Mouse (Mus musculus) kidney, embryonic 15.5 days (tissue): Measurements from ENCODE around the gene R3hdml. TPM values are rescaled to one million over a fixed set of nuclear protein-coding genes. Genes with fewer than 3 reads are reported as not detected.

Experiments used
- ATAC-seq: fragments of 200-750 bp; cut with Nextera tagmentation; replicated peaks from 2 replicates; pipeline ENCODE4 v1.8.0; 2017; ENCODE audit warnings: moderate TSS enrichment; ENCODE audit not compliant: low FRiP score
- H3K27ac ChIP-seq: fragments of 300-500 bp; sonication (generic); 2 replicates; pipeline ENCODE4 v1.5.1; 2015; ENCODE audit warnings: mild to moderate bottlenecking, inconsistent platforms
- H3K27me3 ChIP-seq: fragments of 300-500 bp; sonication (generic); 2 replicates; pipeline ENCODE4 v1.6.1; 2015; ENCODE audit warnings: inconsistent platforms
- H3K36me3 ChIP-seq: fragments of 300-500 bp; sonication (generic); 2 replicates; pipeline ENCODE4 v1.6.1; 2015; ENCODE audit warnings: inconsistent platforms
- H3K4me1 ChIP-seq: fragments of 300-500 bp; sonication (generic); 2 replicates; pipeline ENCODE4 v1.6.1; 2015; ENCODE audit warnings: inconsistent platforms
- H3K4me2 ChIP-seq: fragments of 300-500 bp; sonication (generic); 2 replicates; pipeline ENCODE4 v1.6.1; 2015; ENCODE audit warnings: moderate library complexity, mild to moderate bottlenecking, inconsistent platforms
- H3K4me3 ChIP-seq: fragments of 300-500 bp; sonication (generic); replicated peaks from 2 replicates; pipeline ENCODE4 v1.5.1; 2015; ENCODE audit warnings: mild to moderate bottlenecking, inconsistent platforms
- H3K9ac ChIP-seq: fragments of 300-500 bp; sonication (generic); 2 replicates; pipeline ENCODE4 v1.6.1; 2015; ENCODE audit warnings: mild to moderate bottlenecking, inconsistent platforms
- H3K9me3 ChIP-seq: fragments of 300-500 bp; sonication (generic); replicated peaks from 2 replicates; pipeline ENCODE4 v1.6.1; 2016; ENCODE audit warnings: inconsistent platforms
- WGBS: fragments of 180-500 bp; shearing (Covaris S2); methylation state at CpG from one replicate; pipeline ENCODE4 v1.1.7; 2015; ENCODE audit warnings: mixed read lengths; 5-methylcytosine and 5-hydroxymethylcytosine counted together
- polyA plus RNA-seq: library from polyadenylated mRNA; unstranded; fragments of >200 nt; fragmentation: Nextera tagmentation; extraction: Ambion mirVana; gene quantifications from 2 replicates; pipeline ENCODE4 v1.2.1, GENCODE M21; 2015

R3hdml gene
- polyA plus RNA-seq, 1 experiment from 2014 or later: 34.9 TPM

- Histone ChIP-seq H3K27me3 (peaks cover 8% of the 10 kb centered on the region; the same call in 1 of the 2 replicates), H3K4me3 (no peak overlapping the region), H3K36me3 (no peaks in the 10 kb centered on the region), H3K9me3 (no peaks in the 10 kb centered on the region), H3K9ac (no peak overlapping the region), H3K4me2 (no peak overlapping the region), H3K4me1 (no peaks in the 10 kb centered on the region), H3K27ac (no peak overlapping the region)
- WGBS: 88% methylated on average over 7 of the region's 7 CpGs
- ATAC-seq: no peak
Observed at GRCm38 (mm10) chr2:163525761-163526243, 33.7 kb downstream of the R3hdml start.

GRCm38 (mm10) chr2:163527497-163527896 lies 35.4 kb downstream of the R3hdml start:
- no peak overlapping the region for H3K4me2 ChIP-seq
- no peaks in the 10 kb centered on the region for H3K36me3 ChIP-seq
- WGBS: 90% methylated on average over 2 of the region's 2 CpGs
- H3K9ac ChIP-seq: no peak overlapping the region
- H3K27ac ChIP-seq: no peak overlapping the region
- no peak for ATAC-seq
- no peaks in the 10 kb centered on the region for H3K9me3 ChIP-seq
- no peaks in the 10 kb centered on the region for H3K4me1 ChIP-seq
- H3K4me3 ChIP-seq: no peak overlapping the region
- peaks cover 11% of the 10 kb centered on the region; the same call in 1 of the 2 replicates for H3K27me3 ChIP-seq

GRCm38 (mm10) chr2:163530418-163530817 lies 38.3 kb downstream of the R3hdml start:
- no peak overlapping the region for H3K4me3 ChIP-seq
- H3K9me3 ChIP-seq: no peaks in the 10 kb centered on the region; the same call in 1 of the 2 replicates
- H3K4me2 ChIP-seq: no peak overlapping the region
- H3K4me1 ChIP-seq: peaks cover 5% of the 10 kb centered on the region; the same call in 1 of the 2 replicates
- ATAC-seq: no peak
- WGBS: 34% methylated on average over 8 of the region's 8 CpGs
- peaks cover 21% of the 10 kb centered on the region; the same call in 1 of the 2 replicates for H3K27me3 ChIP-seq
- H3K9ac ChIP-seq: no peak overlapping the region
- no peak overlapping the region for H3K27ac ChIP-seq
- H3K36me3 ChIP-seq: no peaks in the 10 kb centered on the region

GRCm38 (mm10) chr2:163531917-163532316 lies 39.8 kb downstream of the R3hdml start:
- H3K27me3 ChIP-seq: peaks cover 28% of the 10 kb centered on the region
- 0 out of 2 replicates have a peak, but pooled peaks have one; percentile 19 for ATAC-seq
- WGBS: 10% methylated on average over 9 of the region's 9 CpGs
- no peaks in the 10 kb centered on the region; the same call in 1 of the 2 replicates for H3K9me3 ChIP-seq
- H3K27ac ChIP-seq: no peak overlapping the region
- no peaks in the 10 kb centered on the region for H3K36me3 ChIP-seq
- no peak overlapping the region for H3K4me2 ChIP-seq
- peaks cover 7% of the 10 kb centered on the region; the same call in 1 of the 2 replicates for H3K4me1 ChIP-seq
- H3K4me3 ChIP-seq: no peak overlapping the region
- H3K9ac ChIP-seq: no peak overlapping the region

GRCm38 (mm10) chr2:163533226-163533625 lies 41.1 kb downstream of the R3hdml start:
- 77% methylated on average over 9 of the region's 9 CpGs for WGBS

GRCm38 (mm10) chr2:163534958-163535524 lies 42.9 kb downstream of the R3hdml start:
- H3K4me3 ChIP-seq: peak overlapping the region; percentile 37
- peaks cover 7% of the 10 kb centered on the region; the same call in 1 of the 2 replicates for H3K4me1 ChIP-seq
- ATAC-seq: peak; percentile 92
- H3K9me3 ChIP-seq: no peaks in the 10 kb centered on the region; the same call in 1 of the 2 replicates
- WGBS: 6% methylated on average over 22 of the region's 22 CpGs
- peak overlapping the region; percentile 70 for H3K4me2 ChIP-seq
- peaks cover 29% of the 10 kb centered on the region for H3K27me3 ChIP-seq
- peak overlapping the region; percentile 67 for H3K27ac ChIP-seq
- H3K36me3 ChIP-seq: no peaks in the 10 kb centered on the region
- H3K9ac ChIP-seq: 0 out of 2 replicates have a peak overlapping the region, but pooled peaks have one; percentile 27

More at GRCm38 (mm10) chr2:163533226-163533625, 41.1 kb downstream of the R3hdml start:
- peaks cover 7% of the 10 kb centered on the region; the same call in 1 of the 2 replicates for H3K4me1 ChIP-seq
- ATAC-seq: no peak
- no peak overlapping the region for H3K4me2 ChIP-seq
- no peak overlapping the region for H3K27ac ChIP-seq
- H3K27me3 ChIP-seq: peaks cover 32% of the 10 kb centered on the region
- no peaks in the 10 kb centered on the region for H3K36me3 ChIP-seq
- H3K9ac ChIP-seq: no peak overlapping the region
- no peaks in the 10 kb centered on the region; the same call in 1 of the 2 replicates for H3K9me3 ChIP-seq
- no peak overlapping the region for H3K4me3 ChIP-seq

- Histone ChIP-seq H3K4me2 (no peak overlapping the region), H3K27ac (no peak overlapping the region), H3K9ac (no peak overlapping the region), H3K27me3 (peaks cover 21% of the 10 kb centered on the region; the same call in 1 of the 2 replicates), H3K9me3 (no peaks in the 10 kb centered on the region; the same call in 1 of the 2 replicates), H3K4me1 (peaks cover 7% of the 10 kb centered on the region; the same call in 1 of the 2 replicates), H3K4me3 (no peak overlapping the region), H3K36me3 (no peaks in the 10 kb centered on the region)
- WGBS: 84% methylated on average over 5 of the region's 5 CpGs
- no peak for ATAC-seq
Observed at GRCm38 (mm10) chr2:163537443-163537842, 45.3 kb downstream of the R3hdml start.

GRCm38 (mm10) chr2:163538410-163538809 lies 46.3 kb downstream of the R3hdml start:
- ATAC-seq: no peak
- H3K27me3 ChIP-seq: peaks cover 18% of the 10 kb centered on the region; the same call in 1 of the 2 replicates
- H3K27ac ChIP-seq: no peak overlapping the region
- H3K4me3 ChIP-seq: no peak overlapping the region
- H3K36me3 ChIP-seq: no peaks in the 10 kb centered on the region
- H3K9me3 ChIP-seq: no peaks in the 10 kb centered on the region; the same call in 1 of the 2 replicates
- H3K9ac ChIP-seq: no peak overlapping the region
- no peak overlapping the region for H3K4me2 ChIP-seq
- WGBS: 85% methylated on average over 2 of the region's 2 CpGs
- H3K4me1 ChIP-seq: peaks cover 7% of the 10 kb centered on the region; the same call in 1 of the 2 replicates

- 53% methylated on average over 13 of the region's 13 CpGs for WGBS
- Histone ChIP-seq H3K9ac (no peak overlapping the region), H3K27ac (no peak overlapping the region), H3K36me3 (no peaks in the 10 kb centered on the region), H3K27me3 (peaks cover 14% of the 10 kb centered on the region; the same call in 1 of the 2 replicates), H3K4me2 (no peak overlapping the region), H3K4me3 (no peak overlapping the region), H3K4me1 (peaks cover 7% of the 10 kb centered on the region; the same call in 1 of the 2 replicates), H3K9me3 (no peaks in the 10 kb centered on the region; the same call in 1 of the 2 replicates)
- ATAC-seq: no peak
Observed at GRCm38 (mm10) chr2:163539321-163540040, 47.4 kb downstream of the R3hdml start.

- Histone ChIP-seq H3K36me3 (no peaks in the 10 kb centered on the region), H3K4me1 (peaks cover 2% of the 10 kb centered on the region; the same call in 1 of the 2 replicates), H3K27me3 (peaks cover 10% of the 10 kb centered on the region; the same call in 1 of the 2 replicates), H3K27ac (peak overlapping the region; percentile 74), H3K4me3 (no peak overlapping the region), H3K4me2 (no peak overlapping the region), H3K9ac (no peak overlapping the region), H3K9me3 (no peaks in the 10 kb centered on the region)
- ATAC-seq: peak; percentile 77
- WGBS: 78% methylated on average over 9 of the region's 9 CpGs
Observed at GRCm38 (mm10) chr2:163540231-163541117, 48.4 kb downstream of the R3hdml start.

- H3K36me3 ChIP-seq: no peaks in the 10 kb centered on the region
- H3K9ac ChIP-seq: no peak overlapping the region
- peaks cover 6% of the 10 kb centered on the region; the same call in 1 of the 2 replicates for H3K27me3 ChIP-seq
- peak overlapping the region; percentile 54; the same call in 1 of the 2 replicates for H3K27ac ChIP-seq
- no peak for ATAC-seq
- H3K4me2 ChIP-seq: no peak overlapping the region
- no peaks in the 10 kb centered on the region for H3K4me1 ChIP-seq
- H3K9me3 ChIP-seq: no peaks in the 10 kb centered on the region
- no peak overlapping the region for H3K4me3 ChIP-seq
- WGBS: 79% methylated on average over 10 of the region's 10 CpGs
Observed at GRCm38 (mm10) chr2:163541568-163542182, 49.6 kb downstream of the R3hdml start.
